Mouse (Mus musculus): ENCODE measurements around the gene Mrps35.

Gene Mrps35

GRCm38 (mm10) chr6:147030096-147030885 lies 12.3 kb upstream of the Mrps35 start:
- no peak for DNase-seq (ENCODE audit: low spot score)

GRCm38 (mm10) chr6:147032303-147032925 lies 10.2 kb upstream of the Mrps35 start, which contains the start of gene Rep15:
Gene Rep15 (plus strand): TSS chr6:147032584.
- DNase-seq (ENCODE audit: low spot score): no peak

- no peak for DNase-seq (ENCODE audit: low spot score)
Observed at GRCm38 (mm10) chr6:147043633-147044032, 1.1 kb downstream of the Mrps35 start.

DNA sequence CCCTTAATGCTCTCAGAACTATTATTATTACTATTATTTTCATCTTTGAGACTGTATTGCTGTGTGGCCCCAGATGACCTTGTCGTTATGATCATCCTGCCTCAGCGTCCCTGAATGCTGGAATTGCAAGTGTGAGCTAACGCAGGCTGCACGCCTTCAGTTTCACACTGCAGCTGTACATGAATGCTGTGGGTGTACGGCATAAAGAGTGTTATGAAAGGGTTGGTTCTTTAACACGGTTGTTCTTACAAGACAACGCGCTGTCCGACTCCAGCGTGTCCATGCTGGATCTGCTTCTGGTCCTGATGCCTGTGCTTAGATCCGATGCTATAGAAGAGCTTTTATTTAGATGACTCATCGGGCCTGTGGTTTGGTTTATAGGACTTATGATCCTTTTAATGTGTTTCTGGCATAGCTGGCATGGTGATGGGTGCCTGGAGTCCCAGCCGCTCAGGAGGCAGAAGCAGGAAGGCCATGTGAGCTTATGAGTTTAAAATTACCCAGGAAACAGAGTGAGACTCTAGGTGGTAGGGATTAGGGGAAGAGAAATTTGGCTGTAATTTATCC lies 6.8 kb downstream of the Mrps35 start:
- no peak for DNase-seq (ENCODE audit: low spot score)

GRCm38 (mm10) chr6:147051666-147052065 lies 9.1 kb downstream of the Mrps35 start:
- no peak for DNase-seq (ENCODE audit: low spot score)

- DNase-seq (ENCODE audit: low spot score): no peak
Observed at GRCm38 (mm10) chr6:147052440-147052839, 9.9 kb downstream of the Mrps35 start.

DNA sequence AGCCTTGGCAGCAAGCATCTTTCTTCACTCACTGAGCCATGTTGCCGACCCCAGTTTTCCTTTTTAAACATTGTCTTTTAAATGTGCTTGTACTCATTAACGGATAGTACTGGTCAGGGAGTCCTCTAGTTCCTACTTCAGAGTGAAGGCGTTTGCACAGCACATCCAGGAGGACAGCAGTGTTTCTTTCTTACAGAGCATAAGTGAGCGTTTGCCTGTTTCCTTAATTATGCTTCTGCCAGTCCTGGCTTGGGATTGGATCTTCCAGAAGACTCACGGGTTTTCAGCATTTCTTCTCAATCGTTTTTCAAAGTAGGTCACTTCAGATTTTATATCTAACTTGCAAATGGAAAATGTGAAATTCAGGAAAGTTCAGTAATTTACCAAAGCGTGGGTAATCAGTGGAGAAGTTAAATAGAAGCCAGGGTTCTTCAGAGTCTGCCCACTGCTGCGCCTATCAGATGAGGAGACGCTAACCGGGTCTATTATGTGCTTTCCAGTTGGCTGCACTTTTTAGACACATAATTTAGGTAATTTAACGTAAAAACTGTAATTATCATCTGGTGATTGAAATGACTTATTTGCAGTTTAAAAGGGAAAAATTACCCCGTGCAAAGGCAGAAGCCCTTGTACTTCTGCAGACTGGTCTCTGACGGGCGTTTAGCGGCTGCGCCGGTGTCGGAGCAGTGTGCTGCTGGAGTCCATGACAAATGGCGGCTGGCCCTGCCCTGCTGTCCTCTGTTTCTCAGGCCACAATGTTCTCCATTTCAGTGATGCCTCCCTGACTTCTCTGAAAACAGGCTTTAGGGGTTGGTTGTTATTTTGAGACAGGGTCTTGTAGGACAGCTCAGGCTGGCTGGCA lies 11.5 kb downstream of the Mrps35 start:
- no peak for DNase-seq (ENCODE audit: low spot score)

GRCm38 (mm10) chr6:147055374-147055977 lies 12.9 kb downstream of the Mrps35 start:
- DNase-seq (ENCODE audit: low spot score): no peak

- DNase-seq (ENCODE audit: low spot score): no peak
Observed at GRCm38 (mm10) chr6:147059326-147059725, 16.8 kb downstream of the Mrps35 start.

DNA sequence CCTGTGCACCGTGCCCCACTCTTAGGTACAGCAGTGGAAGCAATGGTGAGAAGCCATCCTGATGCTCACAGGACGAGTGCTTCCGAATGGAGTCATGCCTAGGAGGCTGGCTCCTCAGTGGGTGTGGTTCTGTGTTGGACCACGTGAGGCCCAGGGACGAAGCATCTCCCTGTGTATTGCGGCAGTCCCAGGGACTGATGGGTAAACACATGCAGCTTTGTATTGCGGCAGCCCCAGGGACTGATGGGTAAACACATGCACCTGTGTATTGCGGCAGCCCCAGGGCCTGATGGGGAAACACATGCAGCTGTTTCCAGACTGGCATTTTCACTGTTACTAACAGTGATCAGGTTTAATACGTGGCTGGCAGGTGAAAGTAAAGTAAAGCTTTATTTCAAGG lies 19.1 kb downstream of the Mrps35 start:
- DNase-seq (ENCODE audit: low spot score): no peak

DNA sequence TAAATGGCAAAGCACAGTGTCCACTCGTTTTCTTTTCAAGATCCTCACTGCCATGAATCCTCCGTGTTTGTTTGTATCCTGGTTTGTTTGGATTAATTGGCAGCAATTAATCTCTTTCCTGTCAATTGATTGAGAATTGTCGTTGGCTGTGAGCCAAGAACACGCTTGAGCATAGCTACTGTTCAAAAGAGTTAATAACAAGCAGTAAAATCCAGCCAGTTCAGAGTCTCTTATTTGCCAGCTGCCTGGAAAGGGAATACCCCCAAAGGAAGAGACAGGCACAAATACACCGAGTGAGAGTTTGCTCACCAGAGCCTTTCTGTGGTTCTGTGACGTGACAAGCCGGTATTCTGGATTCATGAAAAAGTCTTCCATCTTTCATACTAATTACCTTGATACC lies 19.5 kb downstream of the Mrps35 start:
- no peak for DNase-seq (ENCODE audit: low spot score)

GRCm38 (mm10) chr6:147062694-147063093 lies 20.1 kb downstream of the Mrps35 start:
- no peak for DNase-seq (ENCODE audit: low spot score)

- DNase-seq (ENCODE audit: low spot score): no peak
Observed at GRCm38 (mm10) chr6:147064226-147064943, 21.8 kb downstream of the Mrps35 start.

- no peak for DNase-seq (ENCODE audit: low spot score)
Observed at GRCm38 (mm10) chr6:147064944-147065261, 22.3 kb downstream of the Mrps35 start.

GRCm38 (mm10) chr6:147075808-147076387 lies 33.3 kb downstream of the Mrps35 start:
- DNase-seq (ENCODE audit: low spot score): no peak

GRCm38 (mm10) chr6:147076878-147077277 lies 34.3 kb downstream of the Mrps35 start:
- no peak for DNase-seq (ENCODE audit: low spot score)

- no peak for DNase-seq (ENCODE audit: low spot score)
Observed at GRCm38 (mm10) chr6:147079919-147080318, 37.4 kb downstream of the Mrps35 start.

DNA sequence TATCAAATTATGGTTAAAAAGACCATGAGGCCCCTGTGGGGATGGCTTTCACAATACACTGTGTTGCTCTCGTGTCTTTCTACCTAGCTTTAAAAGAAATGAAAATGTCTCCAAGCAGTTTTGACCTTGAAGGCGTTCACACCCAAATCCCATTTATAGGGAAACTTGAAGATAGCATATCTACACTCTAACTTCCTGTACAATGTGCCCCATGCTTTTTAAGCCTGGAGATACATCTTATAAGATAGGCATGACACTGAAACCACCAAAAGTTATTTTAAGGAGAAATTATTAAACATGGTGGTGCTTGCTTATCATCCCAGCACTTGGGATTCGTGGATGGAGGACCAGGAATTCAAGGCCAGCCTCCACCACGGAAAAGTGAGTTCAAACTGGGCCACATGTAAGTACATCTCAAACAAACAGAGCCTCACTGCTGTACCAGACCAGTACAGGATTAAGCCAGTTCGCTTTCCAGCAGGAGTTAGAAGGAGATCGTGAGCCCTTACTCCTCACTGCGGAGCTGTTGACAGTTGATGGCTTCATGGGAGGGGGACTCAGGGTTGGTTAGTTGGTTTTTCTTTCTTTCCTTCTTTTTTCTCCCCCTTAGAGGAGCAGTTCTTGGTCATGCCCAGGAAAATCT lies 43.0 kb downstream of the Mrps35 start:
- DNase-seq (ENCODE audit: low spot score): no peak

- peak; percentile 61 for DNase-seq (ENCODE audit: low spot score)
Observed at GRCm38 (mm10) chr6:147086594-147087225, 44.1 kb downstream of the Mrps35 start, which contains the start of gene Mansc4. Gene Mansc4 (minus strand): TSS chr6:147087032.

- DNase-seq (ENCODE audit: low spot score): no peak
Observed at GRCm38 (mm10) chr6:147087736-147088135, 45.2 kb downstream of the Mrps35 start.

Data from embryo, embryonic 10 days (tissue).